Mouse (Mus musculus) intestine, postnatal 0 days (tissue): Measurements from ENCODE around the gene Blzf1. TPM values are rescaled to one million over a fixed set of nuclear protein-coding genes. Genes with fewer than 3 reads are reported as not detected.

Source experiments
- ATAC-seq: fragments of 200-750 bp; cut with Nextera tagmentation; 2 replicates; pipeline ENCODE4 v1.8.0; 2017; ENCODE audit warnings: mild to moderate bottlenecking, moderate TSS enrichment, moderate library complexity
- H3K27ac ChIP-seq: fragments of 300-500 bp; sonication (generic); 2 replicates; pipeline ENCODE4 v1.5.1; 2014; ENCODE audit warnings: mild to moderate bottlenecking, low read depth, low read length, moderate library complexity
- H3K27me3 ChIP-seq: fragments of 300-500 bp; sonication (generic); replicated peaks from 2 replicates; pipeline ENCODE4 v1.6.1; 2014; ENCODE audit warnings: low read length, mixed read lengths; ENCODE audit not compliant: control insufficient read depth, insufficient read depth
- H3K36me3 ChIP-seq: fragments of 300-500 bp; sonication (generic); 2 replicates; pipeline ENCODE4 v1.6.1; 2014; ENCODE audit warnings: mild to moderate bottlenecking, moderate library complexity; ENCODE audit not compliant: control insufficient read depth, insufficient read depth
- H3K4me1 ChIP-seq: fragments of 300-500 bp; sonication (generic); replicated peaks from 2 replicates; pipeline ENCODE4 v1.6.1; 2014; ENCODE audit warnings: antibody characterized with exemption, low read length, mixed read lengths; ENCODE audit not compliant: control insufficient read depth, insufficient read depth
- H3K4me2 ChIP-seq: fragments of 300-500 bp; sonication (generic); replicated peaks from 2 replicates; pipeline ENCODE4 v1.6.1; 2014; ENCODE audit warnings: low read depth, mild to moderate bottlenecking, moderate library complexity
- H3K4me3 ChIP-seq: fragments of 300-500 bp; sonication (generic); 2 replicates; pipeline ENCODE4 v1.5.1; 2014; ENCODE audit warnings: low read depth, low read length
- H3K9ac ChIP-seq: fragments of 300-500 bp; sonication (generic); 2 replicates; pipeline ENCODE4 v1.6.1; 2014; ENCODE audit warnings: mild to moderate bottlenecking, low read depth, low read length
- H3K9me3 ChIP-seq: fragments of 300-500 bp; sonication (generic); 2 replicates; pipeline ENCODE4 v1.6.1; 2016; ENCODE audit warnings: mixed run types; ENCODE audit not compliant: control insufficient read depth
- CTCF ChIP-seq: sonication (generic); IDR thresholded peaks from 2 replicates; pipeline ENCODE4 v1.5.1; 2016; ENCODE audit warnings: low read depth, mild to moderate bottlenecking, control low read depth, antibody characterized with exemption, moderate library complexity
- WGBS: fragments of 180-500 bp; shearing (Covaris S2); extraction: QIAGEN DNeasy Blood & Tissue Kit; methylation state at CpG from one replicate; pipeline ENCODE4 v1.1.7; 2014; 5-methylcytosine and 5-hydroxymethylcytosine counted together
- polyA plus RNA-seq: library from polyadenylated mRNA; unstranded; fragments of >200 nt; fragmentation: Nextera tagmentation; extraction: Ambion mirVana; gene quantifications from 2 replicates; pipeline ENCODE4 v1.2.1, GENCODE M21; 2015

The Blzf1 gene
- polyA plus RNA-seq, 1 experiment from 2014 or later, result 17.2 TPM

DNA sequence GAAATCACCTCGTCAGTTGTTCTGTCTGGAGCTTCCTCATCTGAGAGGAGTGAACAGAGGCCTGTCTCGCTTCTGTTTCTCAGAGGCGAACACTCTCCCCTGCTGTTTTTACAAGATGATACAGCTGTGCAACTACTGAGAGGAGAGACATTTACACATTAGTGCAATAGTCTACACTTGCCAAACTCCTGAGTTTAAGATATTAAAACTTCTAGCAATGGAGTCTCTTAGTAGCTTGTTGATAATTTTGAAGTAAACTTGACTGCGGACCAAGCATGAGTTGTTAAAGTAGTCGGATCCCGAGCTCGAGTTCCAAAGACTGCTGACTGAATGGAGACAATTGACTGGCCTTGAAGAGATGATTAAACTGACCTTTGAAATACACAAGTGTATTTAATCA lies 20.5 kb upstream of the Blzf1 start:
- 37% methylated on average over 7 of the region's 7 CpGs for WGBS
- H3K9ac ChIP-seq, result no peak overlapping the region
- no peak for TF ChIP-seq CTCF
- no peaks in the 10 kb centered on the region for H3K27me3 ChIP-seq
- no peaks in the 10 kb centered on the region for H3K9me3 ChIP-seq
- H3K27ac ChIP-seq, result no peak overlapping the region
- no peak for ATAC-seq
- no peak overlapping the region for H3K4me2 ChIP-seq
- H3K4me3 ChIP-seq, result no peak overlapping the region
- H3K4me1 ChIP-seq, result no peaks in the 10 kb centered on the region
- peaks cover 6% of the 10 kb centered on the region; the same call in 1 of the 2 replicates for H3K36me3 ChIP-seq

GRCm38 (mm10) chr1:164326600-164327155 lies 19.4 kb upstream of the Blzf1 start:
- peaks cover 6% of the 10 kb centered on the region; the same call in 1 of the 2 replicates for H3K36me3 ChIP-seq
- H3K9me3 ChIP-seq, result no peaks in the 10 kb centered on the region
- TF ChIP-seq CTCF, result no peak
- H3K9ac ChIP-seq, result no peak overlapping the region
- no peak overlapping the region for H3K4me2 ChIP-seq
- no peak overlapping the region for H3K27ac ChIP-seq
- 68% methylated on average over 6 of the region's 6 CpGs for WGBS
- no peaks in the 10 kb centered on the region for H3K27me3 ChIP-seq
- H3K4me3 ChIP-seq, result no peak overlapping the region
- no peak for ATAC-seq
- H3K4me1 ChIP-seq, result no peaks in the 10 kb centered on the region

GRCm38 (mm10) chr1:164324878-164325277 lies 17.6 kb upstream of the Blzf1 start:
- Histone ChIP-seq H3K36me3 (no peaks in the 10 kb centered on the region), H3K9me3 (no peaks in the 10 kb centered on the region), H3K9ac (no peak overlapping the region), H3K27me3 (no peaks in the 10 kb centered on the region), H3K4me1 (no peaks in the 10 kb centered on the region; the same call in 1 of the 2 replicates), H3K27ac (no peak overlapping the region), H3K4me3 (no peak overlapping the region), H3K4me2 (no peak overlapping the region)
- no peak for TF ChIP-seq CTCF
- no peak for ATAC-seq
- WGBS, result 76% methylated on average over 2 of the region's 2 CpGs

DNA sequence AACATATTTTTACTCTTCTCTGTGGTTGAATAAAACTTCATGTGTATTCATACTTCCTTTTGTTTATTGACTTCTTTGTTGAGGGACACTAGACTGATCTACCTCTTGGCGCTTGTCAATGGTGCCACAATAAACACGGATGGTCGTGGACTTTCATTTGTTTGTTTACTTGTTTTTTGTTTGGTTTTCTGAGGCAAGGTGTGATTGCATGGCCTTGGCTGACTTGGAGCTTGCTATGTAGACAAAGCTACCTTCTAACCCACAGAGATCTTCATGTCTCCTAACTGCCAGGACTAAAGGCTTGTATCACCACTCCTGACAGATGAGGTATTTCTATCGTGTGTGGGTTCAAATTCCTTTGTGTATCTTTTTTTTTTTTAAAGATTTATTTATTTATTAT lies 16.9 kb upstream of the Blzf1 start:
- Histone ChIP-seq H3K27me3 (no peaks in the 10 kb centered on the region), H3K4me3 (no peak overlapping the region), H3K27ac (no peak overlapping the region), H3K36me3 (no peaks in the 10 kb centered on the region), H3K4me2 (no peak overlapping the region), H3K4me1 (no peaks in the 10 kb centered on the region; the same call in 1 of the 2 replicates), H3K9me3 (no peaks in the 10 kb centered on the region), H3K9ac (no peak overlapping the region)
- WGBS, result 82% methylated on average over 4 of the region's 4 CpGs
- ATAC-seq, result no peak
- no peak for TF ChIP-seq CTCF

- WGBS, result 57% methylated on average over 8 of the region's 8 CpGs
- no peaks in the 10 kb centered on the region for H3K27me3 ChIP-seq
- H3K36me3 ChIP-seq, result no peaks in the 10 kb centered on the region
- TF ChIP-seq CTCF, result no peak
- no peaks in the 10 kb centered on the region for H3K9me3 ChIP-seq
- no peaks in the 10 kb centered on the region; the same call in 1 of the 2 replicates for H3K4me1 ChIP-seq
- H3K4me3 ChIP-seq, result no peak overlapping the region
- ATAC-seq, result no peak
- H3K4me2 ChIP-seq, result no peak overlapping the region
- H3K9ac ChIP-seq, result no peak overlapping the region
- no peak overlapping the region for H3K27ac ChIP-seq
Measured at GRCm38 (mm10) chr1:164322987-164323650, 15.8 kb upstream of the Blzf1 start.

DNA sequence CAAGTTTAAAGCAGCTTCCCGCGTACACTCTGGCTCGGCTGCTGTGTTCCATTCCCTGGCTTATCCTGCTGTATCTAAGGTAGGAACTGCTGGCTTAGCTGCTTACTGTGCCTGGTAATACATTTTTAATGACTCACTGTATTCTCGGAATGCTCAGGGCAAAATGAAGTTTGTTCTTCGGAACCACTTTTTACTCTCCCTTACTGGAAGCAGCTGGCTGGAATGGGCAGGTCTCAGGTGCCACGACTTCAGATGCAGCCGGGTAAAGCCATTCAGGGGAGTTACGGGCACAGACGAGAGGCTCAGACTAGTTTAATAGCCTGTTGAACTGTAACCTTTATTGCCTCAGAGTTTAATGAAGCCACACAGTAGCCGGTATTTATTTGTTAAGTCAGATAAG lies 14.1 kb upstream of the Blzf1 start:
- ATAC-seq, result peak; percentile 74
- Histone ChIP-seq H3K4me3 (no peak overlapping the region), H3K4me2 (peak overlapping the region; percentile 22), H3K36me3 (no peaks in the 10 kb centered on the region), H3K9ac (no peak overlapping the region), H3K27ac (peak overlapping the region; percentile 10; the same call in 1 of the 2 replicates), H3K9me3 (no peaks in the 10 kb centered on the region), H3K4me1 (no peaks in the 10 kb centered on the region; the same call in 1 of the 2 replicates), H3K27me3 (no peaks in the 10 kb centered on the region)
- WGBS, result 35% methylated on average over 10 of the region's 10 CpGs
- no peak for TF ChIP-seq CTCF
